Mouse (Mus musculus) urinary bladder, postnatal 14 days (tissue): Measurements from ENCODE around the gene Drd3.

Source experiments
- DNase-seq: peaks from one replicate; pipeline ENCODE4 v3.0.0; 2021; ENCODE audit warnings: low spot score

Gene Drd3

GRCm38 (mm10) chr16:43753751-43754150 lies at the start of gene Drd3:
TSS of gene Drd3 (plus strand) at chr16:43754026.
- DNase-seq = no peak

DNA sequence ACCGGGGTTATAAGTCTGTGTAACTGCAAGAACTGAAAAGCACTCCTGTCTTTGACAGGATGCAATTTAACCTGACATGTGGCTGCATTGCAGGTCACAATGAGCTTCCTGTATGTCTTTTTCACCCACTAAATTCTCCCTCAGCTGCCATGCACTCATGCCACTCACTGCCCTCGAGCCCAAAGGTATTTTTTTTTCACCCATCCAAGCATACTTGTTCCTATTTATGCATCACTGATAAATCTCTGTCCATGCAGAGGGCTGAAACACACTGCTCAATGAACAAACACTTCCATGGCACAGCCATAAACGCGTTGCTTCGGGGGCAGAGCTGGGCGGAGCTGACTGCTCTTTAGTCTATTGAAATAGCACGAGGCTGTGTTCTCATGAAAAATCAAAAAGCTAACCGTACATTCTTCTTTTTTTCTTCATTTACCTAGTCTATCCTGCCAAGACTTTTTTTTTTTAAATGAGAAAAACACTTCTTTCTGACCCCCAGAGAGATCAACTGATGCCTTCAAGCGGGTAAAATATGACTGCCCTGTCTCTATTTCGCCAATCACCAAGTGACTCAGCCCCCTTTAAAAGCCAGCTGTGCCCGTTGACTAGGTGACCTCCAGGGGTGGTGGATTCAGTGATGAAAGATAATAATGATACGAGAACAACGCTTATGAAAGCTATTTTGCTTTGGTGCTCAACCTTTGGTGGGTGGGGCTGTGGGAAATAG lies 45.3 kb upstream of the Drd3 start:
- DNase-seq = no peak

DNA sequence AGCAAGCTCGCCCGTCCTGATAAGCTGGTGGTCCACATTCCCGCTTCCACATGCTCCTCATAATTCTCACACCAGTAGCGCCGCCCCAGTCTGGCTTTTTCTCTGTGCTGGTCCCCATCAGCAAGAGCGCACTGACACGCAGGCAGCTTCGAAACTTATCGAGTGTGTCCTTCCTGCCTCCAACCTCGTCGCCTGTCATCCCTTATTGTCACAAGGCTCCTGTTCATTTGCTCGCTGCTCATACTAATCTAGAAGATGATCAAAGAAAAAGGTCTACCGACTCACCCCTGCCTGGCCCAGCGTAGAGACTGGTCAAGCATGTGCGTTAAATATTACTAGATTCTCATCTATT lies 44.8 kb upstream of the Drd3 start:
- no peak for DNase-seq

DNA sequence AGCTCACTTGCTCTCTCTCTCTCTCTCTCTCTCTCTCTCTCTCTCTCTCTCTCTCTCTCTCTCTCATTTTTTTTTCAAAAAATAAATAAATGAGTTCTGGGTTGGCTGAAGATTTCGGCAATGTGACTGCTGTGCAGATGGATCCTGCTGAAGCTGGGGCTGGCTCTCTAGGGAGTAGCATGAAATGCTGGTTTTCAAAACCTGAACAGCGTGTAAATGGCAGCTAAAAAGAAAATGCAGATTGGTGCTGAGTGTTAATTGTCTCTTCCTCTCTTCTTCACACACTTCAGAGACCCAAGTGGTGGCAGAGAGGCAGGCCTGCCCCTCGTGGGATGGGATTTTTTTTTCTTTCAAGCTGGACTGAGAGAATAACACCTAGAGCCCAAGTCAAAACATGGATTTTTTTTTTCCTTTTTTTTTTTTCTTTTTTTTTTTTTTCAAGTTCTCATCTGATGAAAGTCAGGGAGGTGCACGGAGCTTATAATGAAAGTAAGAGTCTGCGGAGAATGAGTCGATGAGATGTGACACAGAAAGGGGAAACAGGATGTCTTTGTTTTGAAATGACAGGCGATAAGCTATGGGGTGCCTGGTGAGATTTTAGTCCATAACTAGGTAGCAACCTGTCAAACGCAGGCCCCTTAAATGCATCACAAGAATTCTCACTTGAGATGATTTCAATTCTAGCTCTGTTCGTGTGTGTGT lies 44.2 kb upstream of the Drd3 start:
- no peak for DNase-seq

- DNase-seq = no peak
Measured at GRCm38 (mm10) chr16:43710134-43710475, 43.7 kb upstream of the Drd3 start.

DNA sequence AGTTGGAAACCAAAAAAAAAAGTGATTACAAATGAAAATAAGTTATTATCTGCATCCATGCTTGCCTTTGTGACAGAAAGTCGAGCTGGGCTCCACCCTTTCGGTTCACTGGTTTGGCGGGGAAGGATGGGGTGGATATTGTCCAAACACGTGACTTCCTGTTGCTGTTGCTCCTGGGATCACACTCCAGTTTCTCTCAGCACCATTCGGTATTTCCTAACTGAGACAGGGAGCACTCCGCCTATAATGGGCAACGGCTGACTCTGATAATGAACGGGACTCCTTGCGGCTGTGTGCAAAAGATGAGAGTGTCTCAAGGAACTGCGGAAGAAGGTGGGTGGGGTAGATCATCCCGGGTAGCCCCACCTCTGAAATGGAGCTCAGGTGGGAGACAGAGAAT lies 43.2 kb upstream of the Drd3 start:
- DNase-seq = no peak

DNA sequence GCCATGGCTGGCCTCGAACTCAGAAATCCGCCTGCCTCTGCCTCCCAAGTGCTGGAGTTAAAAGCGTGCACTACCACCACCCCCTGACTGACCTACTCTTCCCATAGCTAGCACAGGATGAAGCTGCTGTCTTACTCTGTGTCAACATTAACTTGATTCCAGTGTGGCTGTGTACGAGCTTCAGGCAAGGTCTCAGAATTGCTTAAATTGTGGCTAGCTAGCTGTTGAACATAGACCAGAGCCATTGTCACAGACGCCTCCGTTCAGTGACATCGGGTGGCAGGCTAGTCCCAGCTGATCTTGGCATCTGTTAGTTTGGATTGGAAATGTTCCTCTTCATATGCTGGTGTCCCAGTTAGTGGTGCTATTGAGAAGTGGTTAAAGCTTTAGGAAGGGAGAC lies 42.5 kb upstream of the Drd3 start:
- DNase-seq = no peak

- no peak for DNase-seq
Measured at GRCm38 (mm10) chr16:43724444-43724843, 29.4 kb upstream of the Drd3 start.

DNA sequence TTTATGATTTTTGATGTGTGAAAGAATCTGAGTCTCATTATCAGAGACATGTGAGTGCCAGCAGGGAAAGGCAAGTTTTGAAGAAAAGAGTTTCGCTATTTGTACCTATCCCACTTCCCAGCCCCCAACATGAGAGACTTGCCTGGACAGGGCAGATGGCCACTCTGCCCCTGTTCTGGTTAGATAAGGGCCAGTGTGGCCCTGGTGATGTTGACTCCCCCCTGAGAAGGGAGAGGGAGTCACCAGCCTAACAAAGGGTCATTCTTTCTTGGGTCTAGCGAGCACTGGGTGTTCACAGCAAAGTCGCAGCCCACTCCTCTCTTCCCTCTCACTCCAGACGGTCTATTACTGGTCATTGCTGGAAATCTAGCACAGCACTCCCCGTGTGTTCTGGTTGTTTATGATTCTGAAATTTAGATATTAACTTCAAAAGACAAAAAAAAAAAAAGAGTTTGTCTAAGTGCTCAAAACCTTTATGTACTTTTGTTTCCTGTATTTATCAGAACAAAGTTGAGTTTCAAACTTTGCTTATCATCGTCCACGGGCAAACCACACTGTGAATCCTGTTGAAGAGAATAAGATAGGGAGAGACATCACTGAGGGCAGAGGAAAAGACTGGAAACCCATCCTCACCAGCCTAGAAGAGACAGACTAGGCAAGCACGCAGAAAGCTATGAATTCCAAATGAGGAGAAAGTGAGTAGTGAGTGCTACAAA lies 24.2 kb upstream of the Drd3 start:
- no peak for DNase-seq

- DNase-seq = no peak
Measured at GRCm38 (mm10) chr16:43730281-43730680, 23.5 kb upstream of the Drd3 start.

- no peak for DNase-seq
Measured at GRCm38 (mm10) chr16:43732496-43732895, 21.3 kb upstream of the Drd3 start.

DNA sequence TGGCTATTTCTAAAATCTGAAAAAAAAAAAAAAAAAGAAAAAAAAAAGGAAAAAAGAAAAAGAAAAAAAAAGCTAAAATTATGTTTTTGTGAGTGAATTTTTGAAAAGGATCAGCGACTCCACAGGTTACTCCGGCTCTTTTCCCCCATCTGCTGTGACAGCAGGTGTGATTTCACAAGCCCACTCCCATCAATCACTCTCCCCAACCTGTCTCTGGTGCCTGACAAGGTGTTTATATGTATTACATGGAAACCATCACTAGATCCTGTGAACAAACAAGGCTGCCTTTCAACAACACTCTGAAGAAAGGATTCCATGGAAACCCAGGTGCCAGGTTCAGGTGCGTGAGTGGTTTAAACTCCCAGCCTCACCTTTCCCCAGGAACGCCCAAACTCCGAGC lies 20.9 kb upstream of the Drd3 start:
- DNase-seq = no peak

DNA sequence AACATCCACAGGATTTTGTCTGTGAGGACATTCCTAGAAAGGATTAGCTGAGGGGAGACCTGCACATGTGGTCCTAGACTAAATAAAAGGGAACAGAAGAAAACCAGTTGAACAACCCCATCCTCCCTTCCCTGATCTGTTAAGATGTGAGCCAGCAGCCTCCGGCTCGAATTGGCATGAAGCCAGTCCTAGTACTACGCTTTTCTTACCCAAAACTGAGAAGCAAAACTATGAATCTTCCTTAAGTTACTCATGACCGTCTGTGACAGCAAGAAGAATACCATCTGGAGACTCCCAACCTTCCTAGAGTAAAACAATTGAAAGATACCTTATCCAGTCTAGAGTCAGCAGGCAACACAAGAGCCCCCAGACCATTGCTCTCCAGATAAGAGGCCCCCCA lies 15.9 kb upstream of the Drd3 start:
- no peak for DNase-seq

DNA sequence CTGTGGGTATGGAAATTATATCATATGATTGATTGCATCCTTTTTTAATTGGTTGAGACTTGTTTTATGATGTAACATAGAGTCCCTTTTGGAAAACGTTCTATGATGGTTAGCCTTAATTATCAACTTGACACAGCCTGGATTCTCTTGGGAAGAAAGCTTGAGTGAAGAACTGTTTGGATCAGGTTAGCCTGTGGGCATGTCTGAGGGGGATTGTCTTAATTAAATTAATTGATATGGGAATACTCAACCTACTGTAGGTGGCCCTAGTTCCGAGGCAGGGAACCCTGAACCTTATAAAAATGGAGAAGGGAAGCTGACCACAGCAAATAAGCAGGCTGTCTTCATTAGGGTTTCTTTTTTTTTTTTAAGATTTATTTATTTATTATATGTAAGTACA lies 12.9 kb upstream of the Drd3 start:
- DNase-seq = no peak

DNA sequence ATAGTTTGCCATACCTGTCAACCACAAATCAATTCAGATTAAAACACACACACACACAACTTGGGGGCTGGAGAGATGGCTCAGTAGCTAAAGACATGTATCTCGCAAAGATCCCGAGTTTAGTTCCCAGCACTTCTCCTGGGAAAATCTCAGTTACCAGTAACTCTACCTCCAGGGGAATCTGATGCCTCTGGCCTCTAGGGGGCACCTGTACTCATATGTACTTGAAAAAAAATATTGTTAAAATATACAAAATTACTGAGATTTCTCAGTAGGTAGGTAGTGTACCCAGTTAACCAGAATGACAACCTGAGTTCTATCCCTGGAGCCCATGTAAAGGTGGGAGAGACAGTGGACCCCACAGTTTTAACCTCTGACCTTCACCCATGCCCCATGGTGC lies 5.4 kb upstream of the Drd3 start:
- DNase-seq = no peak

DNA sequence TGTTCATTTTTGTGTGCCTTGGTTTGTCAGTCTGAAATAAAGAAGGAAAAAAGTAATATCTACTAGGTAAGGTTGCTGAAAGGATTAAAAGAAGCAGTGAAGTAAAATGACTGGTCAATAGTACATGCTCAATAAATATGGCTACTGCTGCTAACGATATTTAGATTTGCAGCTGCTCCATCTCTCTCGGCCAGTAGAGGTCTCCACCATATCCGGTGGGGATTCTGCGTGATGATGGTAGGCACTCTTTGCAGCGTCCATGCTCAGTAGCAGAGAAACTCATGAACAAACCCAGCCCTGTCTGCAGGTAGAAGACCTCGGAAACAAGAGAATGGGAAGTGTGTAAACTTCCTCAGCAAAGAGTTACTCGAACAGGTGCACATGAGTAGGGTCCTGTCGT lies 926 bp upstream of the Drd3 start:
- no peak for DNase-seq

DNA sequence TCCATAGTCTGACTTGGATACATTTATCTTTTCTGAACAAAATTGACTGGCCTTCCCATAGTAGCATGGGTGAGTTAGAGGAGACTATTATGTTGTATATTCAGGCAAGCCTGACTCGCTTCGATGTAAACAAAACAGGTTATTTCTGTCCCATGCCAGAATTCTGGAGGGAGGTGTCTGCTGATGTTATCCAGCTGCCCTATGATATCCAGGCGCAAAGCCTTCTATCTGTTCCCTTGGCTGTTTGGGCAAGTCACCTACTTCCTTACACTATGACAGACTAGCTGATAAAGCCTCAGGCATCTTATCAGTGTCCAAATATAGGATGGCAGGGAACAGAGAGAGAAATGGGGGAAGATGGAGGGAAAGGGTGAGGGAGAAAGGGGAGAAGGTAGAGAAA lies 18.5 kb downstream of the Drd3 start:
- DNase-seq = no peak

- DNase-seq = no peak
Measured at GRCm38 (mm10) chr16:43772766-43773165, 18.9 kb downstream of the Drd3 start.

DNA sequence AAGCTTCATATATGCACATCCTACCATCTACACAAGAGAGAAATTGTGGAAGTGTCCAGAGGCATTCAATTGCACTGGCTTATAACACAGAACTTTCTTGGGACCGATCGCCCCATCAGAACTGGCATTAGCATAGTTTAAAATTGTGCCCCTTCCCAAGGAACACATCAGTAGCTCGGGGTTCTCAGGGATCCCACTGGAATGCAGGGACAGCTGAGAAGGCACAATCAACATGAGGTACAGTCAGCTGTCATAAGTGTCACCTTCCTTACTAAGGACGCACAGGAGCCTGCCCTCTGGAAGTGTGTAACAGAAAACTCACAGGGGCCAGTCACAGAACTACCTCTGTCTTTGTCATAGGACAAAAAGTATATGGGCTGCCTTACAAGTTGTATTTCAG lies 19.7 kb downstream of the Drd3 start:
- DNase-seq = no peak

- no peak for DNase-seq
Measured at GRCm38 (mm10) chr16:43776886-43777285, 23.1 kb downstream of the Drd3 start.

GRCm38 (mm10) chr16:43799541-43799940 lies 45.7 kb downstream of the Drd3 start:
- DNase-seq = no peak

DNA sequence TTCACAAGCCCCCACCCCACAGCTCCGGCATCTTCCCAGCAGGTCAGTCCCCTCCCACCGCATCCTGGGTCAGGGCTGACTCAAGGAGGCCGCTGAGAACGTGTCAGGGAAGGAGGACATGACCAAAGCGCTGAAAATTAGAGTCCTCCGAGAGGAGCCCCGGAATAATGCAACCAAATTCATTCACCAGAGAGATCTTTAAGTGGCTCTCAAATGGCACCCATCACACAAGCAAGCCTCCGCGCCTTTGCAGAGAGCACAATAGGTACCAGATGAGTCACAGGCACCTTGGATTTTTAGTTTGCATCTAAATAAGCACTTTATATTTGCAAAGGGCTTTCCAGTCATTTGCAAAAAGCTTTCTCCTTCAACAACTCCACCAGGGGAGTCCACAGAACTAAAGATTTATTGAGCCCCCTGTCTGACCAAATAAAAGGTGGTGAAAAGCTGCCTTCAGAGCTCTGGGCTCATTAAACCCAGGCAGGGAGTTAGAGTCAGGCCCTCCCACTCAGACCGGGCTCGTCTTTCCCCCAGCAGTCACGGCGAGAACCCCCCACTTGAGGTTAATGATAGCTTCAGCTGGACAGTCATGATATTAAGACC lies 46.4 kb downstream of the Drd3 start:
- DNase-seq = no peak

GRCm38 (mm10) chr16:43801137-43801536 lies 47.3 kb downstream of the Drd3 start:
- DNase-seq = no peak
